Mouse (Mus musculus) liver, embryonic 13.5 days (tissue): ENCODE measurements around the gene Xirp2. TPM values are rescaled to one million over a fixed set of nuclear protein-coding genes. Genes with fewer than 3 reads are reported as not detected.

Source experiments
- ATAC-seq: fragments of 200-750 bp; cut with Nextera tagmentation; 2 replicates; pipeline ENCODE4 v1.8.0; 2017; ENCODE audit warnings: low read depth, mild to moderate bottlenecking, moderate number of reproducible peaks, moderate library complexity
- DNase-seq: peaks from one replicate; pipeline ENCODE4 v3.0.0; 2022
- H3K27ac ChIP-seq: fragments of 300-500 bp; sonication (generic); 2 replicates; pipeline ENCODE4 v1.5.1; 2015; ENCODE audit warnings: moderate library complexity, mild to moderate bottlenecking, inconsistent platforms
- H3K27me3 ChIP-seq: fragments of 300-500 bp; sonication (generic); 2 replicates; pipeline ENCODE4 v1.6.1; 2015; ENCODE audit warnings: mild to moderate bottlenecking, inconsistent platforms
- H3K36me3 ChIP-seq: fragments of 300-500 bp; sonication (generic); 2 replicates; pipeline ENCODE4 v1.6.1; 2015; ENCODE audit warnings: mild to moderate bottlenecking, inconsistent platforms
- H3K4me1 ChIP-seq: fragments of 300-500 bp; sonication (generic); replicated peaks from 2 replicates; pipeline ENCODE4 v1.6.1; 2015; ENCODE audit warnings: inconsistent platforms
- H3K4me2 ChIP-seq: fragments of 300-500 bp; sonication (generic); 2 replicates; pipeline ENCODE4 v1.6.1; 2015; ENCODE audit warnings: inconsistent platforms, mild to moderate bottlenecking, moderate library complexity
- H3K4me3 ChIP-seq: fragments of 300-500 bp; sonication (generic); replicated peaks from 2 replicates; pipeline ENCODE4 v1.5.1; 2015; ENCODE audit warnings: mild to moderate bottlenecking, inconsistent platforms
- H3K9ac ChIP-seq: fragments of 300-500 bp; sonication (generic); 2 replicates; pipeline ENCODE4 v1.6.1; 2015; ENCODE audit warnings: mild to moderate bottlenecking, inconsistent platforms
- H3K9me3 ChIP-seq: fragments of 300-500 bp; sonication (generic); replicated peaks from 2 replicates; pipeline ENCODE4 v1.6.1; 2016; ENCODE audit warnings: inconsistent platforms
- WGBS: fragments of 180-500 bp; shearing (Covaris S2); methylation state at CpG from one replicate; pipeline ENCODE4 v1.1.7; 2015; ENCODE audit not compliant: insufficient replicate concordance; 5-methylcytosine and 5-hydroxymethylcytosine counted together
- polyA plus RNA-seq: library from polyadenylated mRNA; unstranded; fragments of >200 nt; fragmentation: Nextera tagmentation; extraction: Ambion mirVana; gene quantifications from 2 replicates; pipeline ENCODE4 v1.2.1, GENCODE M21; 2015

Xirp2 gene
- polyA plus RNA-seq, 1 experiment from 2014 or later = not detected

- WGBS = 49% methylated on average over 3 of the region's 3 CpGs
- H3K4me1 ChIP-seq = no peaks in the 10 kb centered on the region
- no peak for ATAC-seq
Observed at GRCm38 (mm10) chr2:67481051-67481450, 35.2 kb downstream of the Xirp2 start.

GRCm38 (mm10) chr2:67486721-67487120 lies 40.9 kb downstream of the Xirp2 start:
- ATAC-seq = no peak
- 70% methylated on average over 6 of the region's 6 CpGs for WGBS

More at GRCm38 (mm10) chr2:67481051-67481450, 35.2 kb downstream of the Xirp2 start:
- H3K27me3 ChIP-seq = no peaks in the 10 kb centered on the region
- no peak overlapping the region for H3K9ac ChIP-seq
- no peaks in the 10 kb centered on the region for H3K36me3 ChIP-seq
- no peak overlapping the region for H3K4me2 ChIP-seq
- H3K4me3 ChIP-seq = no peak overlapping the region
- no peak overlapping the region for H3K27ac ChIP-seq
- H3K9me3 ChIP-seq = no peaks in the 10 kb centered on the region
- no peak for DNase-seq

GRCm38 (mm10) chr2:67487162-67487561 lies 41.4 kb downstream of the Xirp2 start:
- Histone ChIP-seq H3K27ac (no peak overlapping the region), H3K4me2 (no peak overlapping the region), H3K4me3 (no peak overlapping the region), H3K4me1 (no peaks in the 10 kb centered on the region), H3K9ac (no peak overlapping the region), H3K27me3 (no peaks in the 10 kb centered on the region), H3K9me3 (no peaks in the 10 kb centered on the region), H3K36me3 (no peaks in the 10 kb centered on the region)
- no peak for DNase-seq
- ATAC-seq = no peak
- 51% methylated on average over 3 of the region's 3 CpGs for WGBS

More at GRCm38 (mm10) chr2:67486721-67487120, 40.9 kb downstream of the Xirp2 start:
- Histone ChIP-seq H3K4me2 (no peak overlapping the region), H3K27ac (no peak overlapping the region), H3K36me3 (no peaks in the 10 kb centered on the region), H3K9me3 (no peaks in the 10 kb centered on the region), H3K4me1 (no peaks in the 10 kb centered on the region), H3K4me3 (no peak overlapping the region), H3K27me3 (no peaks in the 10 kb centered on the region), H3K9ac (no peak overlapping the region)
- DNase-seq = no peak

- no peak overlapping the region for H3K27ac ChIP-seq
Observed at GRCm38 (mm10) chr2:67488465-67489127, 42.8 kb downstream of the Xirp2 start.

GRCm38 (mm10) chr2:67489128-67489492 lies 43.3 kb downstream of the Xirp2 start:
- no peak overlapping the region for H3K9ac ChIP-seq
- no peaks in the 10 kb centered on the region for H3K27me3 ChIP-seq
- no peak overlapping the region for H3K4me2 ChIP-seq
- DNase-seq (no peak), ATAC-seq (no peak)
- H3K27ac ChIP-seq = no peak overlapping the region
- no peak overlapping the region for H3K4me3 ChIP-seq
- no peaks in the 10 kb centered on the region for H3K9me3 ChIP-seq
- H3K36me3 ChIP-seq = no peaks in the 10 kb centered on the region
- WGBS = 70% methylated on average over 8 of the region's 8 CpGs
- no peaks in the 10 kb centered on the region for H3K4me1 ChIP-seq

More at GRCm38 (mm10) chr2:67488465-67489127, 42.8 kb downstream of the Xirp2 start:
- ATAC-seq (no peak), DNase-seq (no peak)
- no peaks in the 10 kb centered on the region for H3K9me3 ChIP-seq
- H3K4me1 ChIP-seq = no peaks in the 10 kb centered on the region
- H3K4me3 ChIP-seq = no peak overlapping the region
- no peak overlapping the region for H3K4me2 ChIP-seq
- H3K36me3 ChIP-seq = no peaks in the 10 kb centered on the region
- H3K9ac ChIP-seq = no peak overlapping the region
- no peaks in the 10 kb centered on the region for H3K27me3 ChIP-seq
- WGBS = 69% methylated on average over 11 of the region's 11 CpGs

GRCm38 (mm10) chr2:67505457-67505856 lies 59.7 kb downstream of the Xirp2 start:
- no peak overlapping the region for H3K27ac ChIP-seq
- DNase-seq (no peak), ATAC-seq (no peak)
- H3K4me3 ChIP-seq = no peak overlapping the region
- no peak overlapping the region for H3K4me2 ChIP-seq
- no peaks in the 10 kb centered on the region for H3K36me3 ChIP-seq
- WGBS = 41% methylated on average over 2 of the region's 2 CpGs
- H3K4me1 ChIP-seq = no peaks in the 10 kb centered on the region
- H3K27me3 ChIP-seq = no peaks in the 10 kb centered on the region
- H3K9ac ChIP-seq = no peak overlapping the region
- H3K9me3 ChIP-seq = no peaks in the 10 kb centered on the region

GRCm38 (mm10) chr2:67516405-67516804 lies 70.6 kb downstream of the Xirp2 start:
- Histone ChIP-seq H3K27me3 (no peaks in the 10 kb centered on the region), H3K4me3 (no peak overlapping the region), H3K36me3 (no peaks in the 10 kb centered on the region), H3K4me2 (no peak overlapping the region), H3K9me3 (no peaks in the 10 kb centered on the region), H3K9ac (no peak overlapping the region), H3K27ac (no peak overlapping the region), H3K4me1 (no peaks in the 10 kb centered on the region)
- WGBS = 73% methylated on average over 7 of the region's 7 CpGs
- DNase-seq = no peak
- ATAC-seq = no peak

- ATAC-seq = no peak
- Histone ChIP-seq H3K4me2 (no peak overlapping the region), H3K4me3 (no peak overlapping the region), H3K27ac (no peak overlapping the region), H3K9me3 (no peaks in the 10 kb centered on the region), H3K9ac (no peak overlapping the region), H3K36me3 (no peaks in the 10 kb centered on the region), H3K4me1 (no peaks in the 10 kb centered on the region), H3K27me3 (no peaks in the 10 kb centered on the region)
- WGBS = 70% methylated on average over 2 of the region's 2 CpGs
- DNase-seq = no peak
Observed at GRCm38 (mm10) chr2:67535347-67535746, 89.5 kb downstream of the Xirp2 start.

DNA sequence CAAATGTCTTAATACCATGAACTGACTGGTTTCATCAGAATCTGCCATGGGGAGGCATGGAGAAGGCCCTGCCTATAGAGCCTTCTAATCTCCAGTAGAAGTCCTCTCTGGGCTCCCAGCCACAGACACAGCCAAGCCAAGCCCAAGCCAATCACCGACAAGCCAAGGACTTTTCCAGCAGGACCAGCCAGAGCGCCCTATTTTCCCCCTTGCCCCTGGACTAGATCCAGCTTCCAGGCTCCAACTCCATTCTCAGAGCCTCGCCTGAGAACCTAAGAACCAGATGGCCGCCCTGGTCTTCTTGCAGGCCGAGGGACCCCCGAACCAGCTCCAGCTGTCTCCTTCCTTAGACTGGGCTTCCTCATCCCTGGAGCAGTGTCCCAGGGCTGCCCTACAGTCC lies 93.6 kb downstream of the Xirp2 start:
- H3K36me3 ChIP-seq = no peaks in the 10 kb centered on the region
- 74% methylated on average over 6 of the region's 6 CpGs for WGBS
- ATAC-seq = no peak

DNA sequence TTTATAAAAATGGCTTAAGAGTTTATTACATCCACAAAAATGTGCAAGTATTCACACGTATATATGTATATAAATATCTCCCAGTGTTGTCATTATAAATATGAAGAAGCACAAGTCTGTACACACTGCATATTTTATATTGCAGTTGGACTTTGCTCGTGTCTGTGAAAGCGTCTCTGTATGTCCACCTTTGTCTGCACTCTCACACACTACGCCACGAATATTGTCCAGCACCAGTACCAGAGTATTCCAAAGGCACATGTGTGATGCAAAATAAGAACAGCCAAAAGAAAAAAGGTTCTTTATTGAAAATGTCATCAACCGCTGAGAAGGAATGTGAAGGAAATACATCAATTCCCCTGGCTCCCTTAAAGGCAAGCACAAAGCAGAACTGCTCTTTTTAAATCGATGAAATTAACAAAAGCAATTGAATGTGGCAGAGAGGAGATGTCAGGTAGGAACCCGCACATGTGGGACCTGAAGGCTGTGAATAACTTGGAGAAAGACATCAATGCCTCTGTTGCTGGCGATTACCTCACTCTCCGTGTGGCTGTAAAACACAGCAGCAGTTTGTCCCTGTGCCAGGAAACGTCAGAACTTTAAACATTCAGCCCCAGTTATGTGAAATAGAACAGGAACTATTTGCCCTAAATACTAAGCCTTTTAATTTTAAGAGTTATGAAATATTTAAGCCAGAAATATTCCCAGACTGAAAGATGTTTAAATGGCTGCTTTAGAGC lies 96.3 kb downstream of the Xirp2 start:
- ATAC-seq (no peak), DNase-seq (no peak)
- H3K4me1 ChIP-seq = no peaks in the 10 kb centered on the region
- no peaks in the 10 kb centered on the region for H3K9me3 ChIP-seq
- H3K27me3 ChIP-seq = no peaks in the 10 kb centered on the region
- H3K4me3 ChIP-seq = no peak overlapping the region
- no peaks in the 10 kb centered on the region for H3K36me3 ChIP-seq
- no peak overlapping the region for H3K4me2 ChIP-seq
- no peak overlapping the region for H3K9ac ChIP-seq
- WGBS = 64% methylated on average over 11 of the region's 11 CpGs
- H3K27ac ChIP-seq = no peak overlapping the region

More for the DNA sequence above, 93.6 kb downstream of the Xirp2 start:
- Histone ChIP-seq H3K9me3 (no peaks in the 10 kb centered on the region), H3K27me3 (no peaks in the 10 kb centered on the region), H3K4me1 (no peaks in the 10 kb centered on the region), H3K27ac (no peak overlapping the region), H3K4me3 (no peak overlapping the region), H3K4me2 (no peak overlapping the region), H3K9ac (no peak overlapping the region)
- DNase-seq = no peak

GRCm38 (mm10) chr2:67544426-67544825 lies 98.6 kb downstream of the Xirp2 start:
- 59% methylated on average over 8 of the region's 8 CpGs for WGBS
- H3K36me3 ChIP-seq = no peaks in the 10 kb centered on the region
- H3K27me3 ChIP-seq = no peaks in the 10 kb centered on the region
- no peaks in the 10 kb centered on the region for H3K4me1 ChIP-seq
- no peak overlapping the region for H3K27ac ChIP-seq
- no peak for ATAC-seq
- no peak overlapping the region for H3K4me3 ChIP-seq
- DNase-seq = no peak
- H3K4me2 ChIP-seq = no peak overlapping the region
- no peaks in the 10 kb centered on the region for H3K9me3 ChIP-seq
- H3K9ac ChIP-seq = no peak overlapping the region
